ENCODE assay signal across 8 mouse cellular contexts in genomic region chr19:42795801-42796200, GRCm38 (mm10). TPM values are rescaled to one million over a fixed set of nuclear protein-coding genes. Genes with fewer than 3 reads are reported as not detected.
A peak's percentile ranks its signal among the peaks of the same experiment; 100 is the strongest.
DNase-seq lines count a peak whose midpoint lies in the region; ATAC-seq and TF ChIP-seq lines count a peak whose summit lies in the region.

No protein-coding gene starts in this region.

- H3K27me3 ChIP-seq in kidney, postnatal 0 days (ENCODE audit: insufficient read depth, low read length): no peaks in the 10 kb centered on the region
- H3K27me3 ChIP-seq in forebrain, embryonic 10.5 days (ENCODE audit: poor library complexity, severe bottlenecking): peaks cover 29% of the 10 kb centered on the region
- H3K27me3 ChIP-seq in hindbrain, embryonic 16.5 days (replicated peaks; ENCODE audit: control insufficient read depth, insufficient read depth, low read length): no peaks in the 10 kb centered on the region
- no peaks in the 10 kb centered on the region for H3K27me3 ChIP-seq in midbrain, embryonic 15.5 days (replicated peaks)

- H3K4me2 ChIP-seq in kidney, postnatal 0 days (ENCODE audit: low read length): peak overlapping the region; percentile 89
- peak overlapping the region; percentile 96 for H3K4me2 ChIP-seq in hindbrain, embryonic 16.5 days (ENCODE audit: low read length)
- H3K4me2 ChIP-seq in midbrain, embryonic 15.5 days: peak overlapping the region; percentile 98

- DNase-seq in kidney, postnatal 0 days (ENCODE audit: low spot score): peak; percentile 21
- no peak for DNase-seq in kidney, postnatal 36 days
- no peak for DNase-seq in forebrain, embryonic 10.5 days (ENCODE audit: extremely low spot score, low spot score)
- DNase-seq in spleen, postnatal 10 days (ENCODE audit: low spot score in 2 of 2): no peak
- DNase-seq in ovary, postnatal 36 days (ENCODE audit: low spot score): no peak

- WGBS in kidney, postnatal 0 days: 19% methylated on average over 9 of the region's 9 CpGs
- whole genome bisulfite sequencing in forebrain, embryonic 10.5 days: 28% methylated on average over 9 of the region's 9 CpGs
- WGBS in hindbrain, embryonic 16.5 days: 26% methylated on average over 9 of the region's 9 CpGs
- 29% methylated on average over 9 of the region's 9 CpGs for WGBS in midbrain, embryonic 15.5 days

- H3K9me3 ChIP-seq in kidney, postnatal 0 days (replicated peaks; ENCODE audit: low read length): no peaks in the 10 kb centered on the region
- H3K9me3 ChIP-seq in forebrain, embryonic 10.5 days: no peaks in the 10 kb centered on the region
- H3K9me3 ChIP-seq in hindbrain, embryonic 16.5 days (ENCODE audit: control insufficient read depth, low read length): no peaks in the 10 kb centered on the region
- no peaks in the 10 kb centered on the region for H3K9me3 ChIP-seq in midbrain, embryonic 15.5 days

- H3K4me3 ChIP-seq in kidney, postnatal 0 days (replicated peaks; ENCODE audit: low read depth, low read length): peak overlapping the region; percentile 34
- peak overlapping the region; percentile 61 for H3K4me3 ChIP-seq in forebrain, embryonic 10.5 days
- peak overlapping the region; percentile 48 for H3K4me3 ChIP-seq in hindbrain, embryonic 16.5 days (ENCODE audit: low read length)
- H3K4me3 ChIP-seq in midbrain, embryonic 15.5 days: peak overlapping the region; percentile 46

- H3K36me3 ChIP-seq in kidney, postnatal 0 days (ENCODE audit: insufficient read depth, low read length): no peaks in the 10 kb centered on the region
- H3K36me3 ChIP-seq in forebrain, embryonic 10.5 days (replicated peaks): no peaks in the 10 kb centered on the region
- no peaks in the 10 kb centered on the region for H3K36me3 ChIP-seq in hindbrain, embryonic 16.5 days (ENCODE audit: control insufficient read depth, insufficient read depth, low read length)
- H3K36me3 ChIP-seq in midbrain, embryonic 15.5 days (replicated peaks): no peaks in the 10 kb centered on the region

- TF ChIP-seq CTCF in kidney, postnatal 0 days (IDR thresholded peaks at IDR 0.05; ENCODE audit: low read depth): no peak

- peaks cover 8% of the 10 kb centered on the region for H3K4me1 ChIP-seq in kidney, postnatal 0 days (replicated peaks; ENCODE audit: insufficient read depth, low read length)
- peaks cover 15% of the 10 kb centered on the region for H3K4me1 ChIP-seq in forebrain, embryonic 10.5 days
- H3K4me1 ChIP-seq in hindbrain, embryonic 16.5 days (ENCODE audit: control insufficient read depth, insufficient read depth, low read depth, low read length): peaks cover 8% of the 10 kb centered on the region
- H3K4me1 ChIP-seq in midbrain, embryonic 15.5 days: peaks cover 8% of the 10 kb centered on the region; the same call in 1 of the 2 replicates

- peak overlapping the region; percentile 48; the same call in 1 of the 2 replicates for H3K9ac ChIP-seq in kidney, postnatal 0 days (ENCODE audit: low read depth, low read length)
- H3K9ac ChIP-seq in hindbrain, embryonic 16.5 days (ENCODE audit: low read depth, low read length): no peak overlapping the region
- H3K9ac ChIP-seq in midbrain, embryonic 15.5 days: peak overlapping the region; percentile 57

- ATAC-seq in kidney, postnatal 0 days (replicated peaks; ENCODE audit: low FRiP score, low read depth): no peak
- no peak for ATAC-seq in hindbrain, embryonic 16.5 days
- ATAC-seq in midbrain, embryonic 15.5 days (replicated peaks): peak; percentile 20; the same call in 1 of the 2 replicates
- ATAC-seq in erythroid progenitor cell, adult 5-6 weeks (replicated peaks; ENCODE audit: low FRiP score, poor library complexity, severe bottlenecking): no peak

- H3K27ac ChIP-seq in kidney, postnatal 0 days: no peak overlapping the region
- peak overlapping the region; percentile 80; the same call in 1 of the 2 replicates for H3K27ac ChIP-seq in forebrain, embryonic 10.5 days
- no peak overlapping the region for H3K27ac ChIP-seq in hindbrain, embryonic 16.5 days (ENCODE audit: low read depth, low read length)
- no peak overlapping the region for H3K27ac ChIP-seq in midbrain, embryonic 15.5 days

RNA-seq across cellular contexts. Expression of gene Hps1, which starts 16.0 kb away (rescaled TPM):
- polyA plus RNA-seq in kidney, postnatal 0 days (2015; fragmentation: Nextera tagmentation; extraction: Ambion mirVana): 12.9 and 13.8 TPM in 2 replicates
- polyA plus RNA-seq in forebrain, embryonic 10.5 days (2016; fragmentation: Nextera tagmentation; extraction: Ambion mirVana): 21.1 and 21.8 TPM in 2 replicates
- 9.3 and 10.6 TPM in 2 replicates for polyA plus RNA-seq in hindbrain, embryonic 16.5 days (2015; fragmentation: Nextera tagmentation; extraction: Ambion mirVana)
- 11.8 and 12.6 TPM in 2 replicates for polyA plus RNA-seq in midbrain, embryonic 15.5 days (2015; fragmentation: Nextera tagmentation; extraction: Ambion mirVana)
- total RNA-seq in erythroid progenitor cell, adult 5-6 weeks (2015; ENCODE audit: low replicate concordance): 2.5 and 3.8 TPM in 2 replicates
- total RNA-seq in erythroid progenitor cell, adult 5-6 weeks (2017; ENCODE audit: low replicate concordance): 2.7 and 4.0 TPM in 2 replicates

RNA-seq across cellular contexts. Expression of gene Pyroxd2, which starts 43.2 kb away (rescaled TPM):
- polyA plus RNA-seq in kidney, postnatal 0 days (2015; fragmentation: Nextera tagmentation; extraction: Ambion mirVana): 11.0 and 14.2 TPM in 2 replicates
- polyA plus RNA-seq in forebrain, embryonic 10.5 days (2016; fragmentation: Nextera tagmentation; extraction: Ambion mirVana): 0.29 and 0.63 TPM in 2 replicates
- polyA plus RNA-seq in hindbrain, embryonic 16.5 days (2015; fragmentation: Nextera tagmentation; extraction: Ambion mirVana): 2.5 and 3.0 TPM in 2 replicates
- polyA plus RNA-seq in midbrain, embryonic 15.5 days (2015; fragmentation: Nextera tagmentation; extraction: Ambion mirVana): 1.8 and 2.1 TPM in 2 replicates
- 0.36 and 0.84 TPM in 2 replicates for total RNA-seq in erythroid progenitor cell, adult 5-6 weeks (2015; ENCODE audit: low replicate concordance)
- not detected in 2 replicates for total RNA-seq in erythroid progenitor cell, adult 5-6 weeks (2017; ENCODE audit: low replicate concordance)
